Mouse (Mus musculus) brain, adult 10 weeks (tissue): ENCODE results near the gene Vmn2r99. TPM values are rescaled to one million over a fixed set of nuclear protein-coding genes. Genes with fewer than 3 reads are reported as not detected.

Experiments used
- polyA plus RNA-seq: library from polyadenylated mRNA; stranded (reverse); fragments of 350-450 nt; fragmentation: Illumina TruSeq; extraction: RNeasy Lipid Tissue Mini Kit (QIAGEN cat#74804); gene quantifications from one replicate; pipeline ENCODE4 v1.2.3, GENCODE M21; 2015; ENCODE audit warnings: low read depth, low replicate concordance

Gene Vmn2r99
- polyA plus RNA-seq, result not detected

DNA sequence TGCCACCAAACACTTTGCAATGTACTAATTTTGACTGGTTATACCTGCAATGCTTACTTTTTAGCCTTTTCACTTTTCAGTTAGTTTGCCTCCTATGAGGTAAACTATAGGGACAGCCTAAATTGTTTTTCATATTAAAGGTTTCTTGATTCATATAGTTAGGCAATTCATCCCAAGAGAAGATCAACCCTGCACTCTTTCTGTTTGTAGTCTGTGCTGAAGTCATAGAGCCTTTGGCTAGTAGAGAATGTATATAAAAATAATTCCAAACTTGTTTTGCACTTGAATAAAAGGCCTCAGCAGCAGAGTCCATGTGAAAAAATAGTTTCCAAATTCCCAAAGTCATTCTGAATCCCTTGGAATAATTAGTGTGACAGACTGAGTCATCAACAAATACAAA is at the start of gene Vmn2r99:
Gene Vmn2r99 (plus strand): TSS at position 301 of the 400 bp plus-strand sequence.

Other genes with a start within 250 kb of the Vmn2r99 start
- gene Vmn2r100, start 142.8 kb downstream of the Vmn2r99 start, polyA plus RNA-seq, result not detected
- gene Vmn2r101, start 215.3 kb downstream of the Vmn2r99 start, polyA plus RNA-seq, result not detected